Mouse (Mus musculus): ENCODE data around the gene Pnpla6. TPM values are rescaled to one million over a fixed set of nuclear protein-coding genes. Genes with fewer than 3 reads are reported as not detected.
A peak's percentile ranks its signal among the peaks of the same experiment; 100 is the strongest.

Pnpla6 gene
- polyA plus RNA-seq, 1 experiment: 47.5 TPM

GRCm38 (mm10) chr8:3552240-3552639, 37.1 kb downstream of the Pnpla6 start:
- Histone ChIP-seq H3K9ac (ENCODE audit: low read depth, poor library complexity, severe bottlenecking) (no peak overlapping the region), H3K36me3 (ENCODE audit: control insufficient read depth, insufficient read depth, low read length, poor library complexity, severe bottlenecking) (0 out of 2 replicates have a peak, but pooled peaks cover 2% of the 10 kb centered on the region), H3K9me3 (replicated peaks; ENCODE audit: control insufficient read depth, insufficient read depth, low read length, poor library complexity, severe bottlenecking) (peaks cover 20% of the 10 kb centered on the region), H3K27me3 (ENCODE audit: control insufficient read depth, insufficient read depth, low read length, poor library complexity, severe bottlenecking) (no peaks in the 10 kb centered on the region), H3K27ac (ENCODE audit: insufficient read depth, low read length) (peak overlapping the region; percentile 74), H3K4me1 (ENCODE audit: control insufficient read depth, insufficient read depth, low read length) (peaks cover 4% of the 10 kb centered on the region), H3K4me3 (ENCODE audit: low read depth, low read length) (no peak overlapping the region)
- TF ChIP-seq CTCF (IDR thresholded peaks at IDR 0.05; ENCODE audit: low read depth, low read length) (peak; percentile 46), EP300 (IDR thresholded peaks at IDR 0.05; ENCODE audit: insufficient read depth, low read depth, low read length) (peak; percentile 73), POLR2A (IDR thresholded peaks at IDR 0.05; ENCODE audit: insufficient read depth, low read length) (no peak)

GRCm38 (mm10) chr8:3556114-3556513, 40.9 kb downstream of the Pnpla6 start:
- H3K4me3 ChIP-seq (ENCODE audit: low read depth, low read length): no peak overlapping the region
- peaks cover 4% of the 10 kb centered on the region for H3K4me1 ChIP-seq (ENCODE audit: control insufficient read depth, insufficient read depth, low read length)
- TF ChIP-seq EP300 (IDR thresholded peaks at IDR 0.05; ENCODE audit: insufficient read depth, low read depth, low read length) (no peak), CTCF (IDR thresholded peaks at IDR 0.05; ENCODE audit: low read depth, low read length) (no peak), POLR2A (IDR thresholded peaks at IDR 0.05; ENCODE audit: insufficient read depth, low read length) (no peak)
- no peaks in the 10 kb centered on the region for H3K27me3 ChIP-seq (ENCODE audit: control insufficient read depth, insufficient read depth, low read length, poor library complexity, severe bottlenecking)
- no peaks in the 10 kb centered on the region for H3K36me3 ChIP-seq (ENCODE audit: control insufficient read depth, insufficient read depth, low read length, poor library complexity, severe bottlenecking)
- H3K9me3 ChIP-seq (replicated peaks; ENCODE audit: control insufficient read depth, insufficient read depth, low read length, poor library complexity, severe bottlenecking): no peaks in the 10 kb centered on the region; the same call in 1 of the 2 replicates
- no peak overlapping the region for H3K27ac ChIP-seq (ENCODE audit: insufficient read depth, low read length)
- H3K9ac ChIP-seq (ENCODE audit: low read depth, poor library complexity, severe bottlenecking): no peak overlapping the region

- peaks cover 7% of the 10 kb centered on the region for H3K4me1 ChIP-seq (ENCODE audit: control insufficient read depth, insufficient read depth, low read length)
- no peaks in the 10 kb centered on the region for H3K27me3 ChIP-seq (ENCODE audit: control insufficient read depth, insufficient read depth, low read length, poor library complexity, severe bottlenecking)
- peak within 1 kb of the TSS; percentile 88 for H3K4me3 ChIP-seq (ENCODE audit: low read depth, low read length)
- TF ChIP-seq POLR2A (IDR thresholded peaks at IDR 0.05; ENCODE audit: insufficient read depth, low read length): peak; percentile 93
- peak; percentile 91 for TF ChIP-seq EP300 (IDR thresholded peaks at IDR 0.05; ENCODE audit: insufficient read depth, low read depth, low read length)
- TF ChIP-seq CTCF (IDR thresholded peaks at IDR 0.05; ENCODE audit: low read depth, low read length): no peak
- peak within 1 kb of the TSS; percentile 100 for H3K27ac ChIP-seq (ENCODE audit: insufficient read depth, low read length)
- no peaks in the 10 kb centered on the region for H3K36me3 ChIP-seq (ENCODE audit: control insufficient read depth, insufficient read depth, low read length, poor library complexity, severe bottlenecking)
- no peaks in the 10 kb centered on the region for H3K9me3 ChIP-seq (replicated peaks; ENCODE audit: control insufficient read depth, insufficient read depth, low read length, poor library complexity, severe bottlenecking)
- peak within 1 kb of the TSS; percentile 87 for H3K9ac ChIP-seq (ENCODE audit: low read depth, poor library complexity, severe bottlenecking)
Observed at GRCm38 (mm10) chr8:3567641-3568371, 52.6 kb downstream of the Pnpla6 start, which contains the start of gene C330021F23Rik. C330021F23Rik (plus strand) TSS chr8:3567990.

- Histone ChIP-seq H3K27ac (ENCODE audit: insufficient read depth, low read length) (peak overlapping the region; percentile 100), H3K36me3 (ENCODE audit: control insufficient read depth, insufficient read depth, low read length, poor library complexity, severe bottlenecking) (peaks cover 3% of the 10 kb centered on the region; the same call in 1 of the 2 replicates), H3K9me3 (replicated peaks; ENCODE audit: control insufficient read depth, insufficient read depth, low read length, poor library complexity, severe bottlenecking) (no peaks in the 10 kb centered on the region), H3K4me1 (ENCODE audit: control insufficient read depth, insufficient read depth, low read length) (peaks cover 7% of the 10 kb centered on the region), H3K27me3 (ENCODE audit: control insufficient read depth, insufficient read depth, low read length, poor library complexity, severe bottlenecking) (no peaks in the 10 kb centered on the region), H3K9ac (ENCODE audit: low read depth, poor library complexity, severe bottlenecking) (peak overlapping the region; percentile 87), H3K4me3 (ENCODE audit: low read depth, low read length) (peak overlapping the region; percentile 88)
- TF ChIP-seq EP300 (IDR thresholded peaks at IDR 0.05; ENCODE audit: insufficient read depth, low read depth, low read length) (no peak), POLR2A (IDR thresholded peaks at IDR 0.05; ENCODE audit: insufficient read depth, low read length) (no peak)
Observed at GRCm38 (mm10) chr8:3568378-3568777, 53.2 kb downstream of the Pnpla6 start.

- H3K36me3 ChIP-seq (ENCODE audit: control insufficient read depth, insufficient read depth, low read length, poor library complexity, severe bottlenecking): peaks cover 7% of the 10 kb centered on the region
- no peak overlapping the region for H3K9ac ChIP-seq (ENCODE audit: low read depth, poor library complexity, severe bottlenecking)
- no peaks in the 10 kb centered on the region for H3K27me3 ChIP-seq (ENCODE audit: control insufficient read depth, insufficient read depth, low read length, poor library complexity, severe bottlenecking)
- peak overlapping the region; percentile 40; the same call in 1 of the 2 replicates for H3K27ac ChIP-seq (ENCODE audit: insufficient read depth, low read length)
- TF ChIP-seq EP300 (IDR thresholded peaks at IDR 0.05; ENCODE audit: insufficient read depth, low read depth, low read length) (no peak), CTCF (IDR thresholded peaks at IDR 0.05; ENCODE audit: low read depth, low read length) (no peak), POLR2A (IDR thresholded peaks at IDR 0.05; ENCODE audit: insufficient read depth, low read length) (no peak)
- peaks cover 10% of the 10 kb centered on the region for H3K4me1 ChIP-seq (ENCODE audit: control insufficient read depth, insufficient read depth, low read length)
- H3K4me3 ChIP-seq (ENCODE audit: low read depth, low read length): peak overlapping the region; percentile 30
- H3K9me3 ChIP-seq (replicated peaks; ENCODE audit: control insufficient read depth, insufficient read depth, low read length, poor library complexity, severe bottlenecking): no peaks in the 10 kb centered on the region
Observed at GRCm38 (mm10) chr8:3569784-3570183, 54.6 kb downstream of the Pnpla6 start.

GRCm38 (mm10) chr8:3574546-3574945, 59.4 kb downstream of the Pnpla6 start:
- peaks cover 7% of the 10 kb centered on the region for H3K36me3 ChIP-seq (ENCODE audit: control insufficient read depth, insufficient read depth, low read length, poor library complexity, severe bottlenecking)

More at GRCm38 (mm10) chr8:3574546-3574945, 59.4 kb downstream of the Pnpla6 start:
- Histone ChIP-seq H3K9me3 (replicated peaks; ENCODE audit: control insufficient read depth, insufficient read depth, low read length, poor library complexity, severe bottlenecking) (no peaks in the 10 kb centered on the region), H3K4me1 (ENCODE audit: control insufficient read depth, insufficient read depth, low read length) (peaks cover 9% of the 10 kb centered on the region), H3K9ac (ENCODE audit: low read depth, poor library complexity, severe bottlenecking) (no peak overlapping the region), H3K27ac (ENCODE audit: insufficient read depth, low read length) (peak overlapping the region; percentile 79), H3K4me3 (ENCODE audit: low read depth, low read length) (no peak overlapping the region), H3K27me3 (ENCODE audit: control insufficient read depth, insufficient read depth, low read length, poor library complexity, severe bottlenecking) (no peaks in the 10 kb centered on the region)
- TF ChIP-seq POLR2A (IDR thresholded peaks at IDR 0.05; ENCODE audit: insufficient read depth, low read length) (no peak), EP300 (IDR thresholded peaks at IDR 0.05; ENCODE audit: insufficient read depth, low read depth, low read length) (0 out of 2 replicates have a peak, but pooled peaks have one; percentile 37), CTCF (IDR thresholded peaks at IDR 0.05; ENCODE audit: low read depth, low read length) (no peak)

Data from ES-Bruce4 (cell line).